Mouse (Mus musculus): ENCODE measurements around the gene Thpo. TPM values are rescaled to one million over a fixed set of nuclear protein-coding genes. Genes with fewer than 3 reads are reported as not detected.

Gene Thpo
- polyA plus RNA-seq, 1 experiment from 2014 or later: 0.43 TPM

DNA sequence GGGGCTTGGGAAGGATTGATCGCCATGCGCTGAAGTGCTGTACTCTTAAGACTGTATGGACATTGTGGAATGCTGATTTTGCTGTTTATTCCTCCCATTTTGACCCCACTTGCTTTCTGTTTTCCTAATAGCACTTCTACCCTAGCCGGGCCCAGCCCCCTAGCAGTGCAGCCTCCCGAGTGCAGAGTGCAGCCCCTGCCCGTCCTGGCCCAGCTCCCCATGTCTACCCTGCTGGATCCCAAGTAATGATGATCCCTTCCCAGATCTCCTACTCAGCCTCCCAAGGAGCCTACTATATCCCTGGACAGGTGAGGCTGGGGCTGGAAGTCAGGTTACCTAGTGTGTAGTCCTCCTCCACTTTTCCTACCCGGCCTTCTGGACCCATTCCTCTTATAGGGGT lies 59.1 kb downstream of the Thpo start:
- Histone ChIP-seq H3K4me3 (no peak overlapping the region), H3K4me1 (peaks cover 19% of the 10 kb centered on the region), H3K9ac (replicated peaks) (0 out of 2 replicates have a peak overlapping the region, but pooled peaks have one; percentile 13), H3K9me3 (no peaks in the 10 kb centered on the region), H3K4me2 (replicated peaks) (peak overlapping the region; percentile 90; the same call in 1 of the 2 replicates), H3K27ac (replicated peaks) (no peak overlapping the region), H3K27me3 (no peaks in the 10 kb centered on the region), H3K36me3 (peaks cover 54% of the 10 kb centered on the region)
- no peak for ATAC-seq (ENCODE audit: low FRiP score, low read depth)
- 95% methylated on average over 6 of the region's 6 CpGs for WGBS

Other genes with a start within 250 kb of the Thpo start
- gene Eif2b5, start 235.7 kb downstream of the Thpo start, polyA plus RNA-seq (2016; fragmentation: Nextera tagmentation; extraction: Ambion mirVana): 120 and 136 TPM in 2 replicates
- gene Dvl3, start 217.5 kb downstream of the Thpo start, polyA plus RNA-seq (2016; fragmentation: Nextera tagmentation; extraction: Ambion mirVana): 49.1 and 52.6 TPM in 2 replicates
- gene Ap2m1, start 199.0 kb downstream of the Thpo start, polyA plus RNA-seq (2016; fragmentation: Nextera tagmentation; extraction: Ambion mirVana): 906 and 914 TPM in 2 replicates
- 76.5 and 77.9 TPM in 2 replicates for gene Abcf3, start 185.9 kb downstream of the Thpo start, polyA plus RNA-seq (2016; fragmentation: Nextera tagmentation; extraction: Ambion mirVana)
- 6.0 and 7.5 TPM in 2 replicates for gene Vwa5b2, start 145.0 kb downstream of the Thpo start, polyA plus RNA-seq (2016; fragmentation: Nextera tagmentation; extraction: Ambion mirVana)
- 19.0 and 22.1 TPM in 2 replicates for gene Eef1akmt4, start 122.9 kb downstream of the Thpo start, polyA plus RNA-seq (2016; fragmentation: Nextera tagmentation; extraction: Ambion mirVana)
- 0.45 TPM in 1 of 2 replicates, not detected in the other for gene Gm49333, start 122.9 kb downstream of the Thpo start, polyA plus RNA-seq (2016; fragmentation: Nextera tagmentation; extraction: Ambion mirVana)
- 42.6 TPM in 2 replicates for gene Alg3, start 122.8 kb downstream of the Thpo start, polyA plus RNA-seq (2016; fragmentation: Nextera tagmentation; extraction: Ambion mirVana)
- 8.8 and 9.8 TPM in 2 replicates for gene Camk2n2, start 113.2 kb downstream of the Thpo start, polyA plus RNA-seq (2016; fragmentation: Nextera tagmentation; extraction: Ambion mirVana)
- 7.8 and 9.7 TPM in 2 replicates for gene Ece2, start 104.7 kb downstream of the Thpo start, polyA plus RNA-seq (2016; fragmentation: Nextera tagmentation; extraction: Ambion mirVana)
- 432 and 443 TPM in 2 replicates for gene Psmd2, start 82.9 kb downstream of the Thpo start, polyA plus RNA-seq (2016; fragmentation: Nextera tagmentation; extraction: Ambion mirVana)
- gene Eif4g1, start 66.2 kb downstream of the Thpo start, polyA plus RNA-seq (2016; fragmentation: Nextera tagmentation; extraction: Ambion mirVana): 191 and 210 TPM in 2 replicates
- gene Fam131a, start 41.3 kb downstream of the Thpo start, polyA plus RNA-seq (2016; fragmentation: Nextera tagmentation; extraction: Ambion mirVana): 17.9 and 18.0 TPM in 2 replicates
- gene Polr2h, start 16.8 kb downstream of the Thpo start, polyA plus RNA-seq (2016; fragmentation: Nextera tagmentation; extraction: Ambion mirVana): 84.5 and 87.6 TPM in 2 replicates
- 30.7 and 32.8 TPM in 2 replicates for gene Clcn2, start 16.8 kb downstream of the Thpo start, polyA plus RNA-seq (2016; fragmentation: Nextera tagmentation; extraction: Ambion mirVana)
- 4.8 and 5.3 TPM in 2 replicates for gene Chrd, start 1.4 kb downstream of the Thpo start, polyA plus RNA-seq (2016; fragmentation: Nextera tagmentation; extraction: Ambion mirVana)

All from midbrain, embryonic 12.5 days (tissue).